Mouse (Mus musculus) cerebellum, adult (tissue): ENCODE measurements around the gene Sox12.

ENCODE experiments used
- ATAC-seq: cut with Nextera tagmentation; 2 replicates; pipeline ENCODE4 v1.9.2; 2017; ENCODE audit warnings: mild to moderate bottlenecking, moderate library complexity, mixed read lengths; ENCODE audit not compliant: insufficient number of reproducible peaks, low FRiP score, low TSS enrichment

The Sox12 gene

GRCm38 (mm10) chr2:152409781-152410180 lies 11.9 kb upstream of the Sox12 start:
- ATAC-seq: no peak

GRCm38 (mm10) chr2:152406126-152406525 lies 8.3 kb upstream of the Sox12 start:
- peak; percentile 100 for ATAC-seq

- ATAC-seq: peak; percentile 24; the same call in 1 of the 2 replicates
Observed at GRCm38 (mm10) chr2:152399122-152399542, 1.3 kb upstream of the Sox12 start.

- ATAC-seq: peak; percentile 60
Observed at GRCm38 (mm10) chr2:152398691-152399090, 828 bp upstream of the Sox12 start.

- ATAC-seq: no peak
Observed at GRCm38 (mm10) chr2:152397004-152397589, 766 bp downstream of the Sox12 start.

GRCm38 (mm10) chr2:152396110-152397003 lies 1.5 kb downstream of the Sox12 start:
- no peak for ATAC-seq

GRCm38 (mm10) chr2:152395271-152395920 lies 2.5 kb downstream of the Sox12 start:
- ATAC-seq: no peak

GRCm38 (mm10) chr2:152393225-152394017 lies 4.4 kb downstream of the Sox12 start:
- no peak for ATAC-seq

GRCm38 (mm10) chr2:152392786-152393185 lies 5.1 kb downstream of the Sox12 start:
- ATAC-seq: peak; percentile 51

- ATAC-seq: no peak
Observed at GRCm38 (mm10) chr2:152384191-152384590, 13.7 kb downstream of the Sox12 start.

- ATAC-seq: no peak
Observed at GRCm38 (mm10) chr2:152376345-152376741, 21.5 kb downstream of the Sox12 start, which contains the start of gene Nrsn2. Gene Nrsn2, minus strand, starts transcription at chr2:152376638.

GRCm38 (mm10) chr2:152375652-152376344 lies 22.1 kb downstream of the Sox12 start:
- 0 out of 2 replicates have a peak, but pooled peaks have one; percentile 45 for ATAC-seq

- ATAC-seq: no peak
Observed at GRCm38 (mm10) chr2:152373547-152373946, 24.3 kb downstream of the Sox12 start.

GRCm38 (mm10) chr2:152372661-152373060 lies 25.2 kb downstream of the Sox12 start:
- ATAC-seq: no peak

- ATAC-seq: no peak
Observed at GRCm38 (mm10) chr2:152372104-152372503, 25.8 kb downstream of the Sox12 start.

GRCm38 (mm10) chr2:152368532-152369140 lies 29.2 kb downstream of the Sox12 start:
- ATAC-seq: 0 out of 2 replicates have a peak, but pooled peaks have one; percentile 45

- ATAC-seq: no peak
Observed at GRCm38 (mm10) chr2:152367917-152368316, 29.9 kb downstream of the Sox12 start.

GRCm38 (mm10) chr2:152363245-152364147 lies 34.4 kb downstream of the Sox12 start:
- ATAC-seq: peak; percentile 75; the same call in 1 of the 2 replicates
